Mouse (Mus musculus): Measurements from ENCODE around the gene Glrx3.

Glrx3 gene

DNA sequence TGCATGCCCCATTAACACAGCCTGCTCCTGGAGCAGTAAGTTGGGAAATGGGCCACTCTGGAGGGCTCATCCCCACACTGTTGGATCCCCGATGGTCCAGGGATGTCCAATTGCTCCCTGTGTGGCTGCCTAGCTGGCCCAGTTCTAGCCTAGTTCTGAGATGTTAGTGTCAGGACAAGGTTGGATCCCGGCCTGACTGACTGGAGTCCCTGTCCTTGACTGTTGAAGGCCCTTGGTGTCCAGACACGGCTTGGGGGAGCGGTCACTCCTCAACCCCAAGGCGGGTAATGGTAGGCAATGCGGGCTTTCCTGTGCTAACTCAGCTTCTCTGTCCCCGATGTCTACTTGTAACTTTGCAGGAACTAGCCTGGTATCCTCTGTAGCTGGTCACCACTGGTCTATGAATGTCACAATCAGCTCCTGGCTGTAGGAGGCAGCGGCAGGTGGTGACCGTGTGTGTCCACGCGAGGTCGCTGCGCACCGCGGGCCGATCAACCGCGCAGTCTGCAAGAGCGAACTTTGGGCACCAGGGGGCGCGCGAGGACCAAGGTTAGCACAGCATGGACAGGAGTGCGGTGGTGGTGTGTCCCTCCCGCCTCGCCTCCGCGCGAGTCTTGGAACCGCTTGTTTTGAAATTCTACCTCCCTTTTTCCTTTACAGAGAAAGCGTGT lies 40.7 kb downstream of the Glrx3 start:
- DNase-seq, result peak; percentile 97

DNA sequence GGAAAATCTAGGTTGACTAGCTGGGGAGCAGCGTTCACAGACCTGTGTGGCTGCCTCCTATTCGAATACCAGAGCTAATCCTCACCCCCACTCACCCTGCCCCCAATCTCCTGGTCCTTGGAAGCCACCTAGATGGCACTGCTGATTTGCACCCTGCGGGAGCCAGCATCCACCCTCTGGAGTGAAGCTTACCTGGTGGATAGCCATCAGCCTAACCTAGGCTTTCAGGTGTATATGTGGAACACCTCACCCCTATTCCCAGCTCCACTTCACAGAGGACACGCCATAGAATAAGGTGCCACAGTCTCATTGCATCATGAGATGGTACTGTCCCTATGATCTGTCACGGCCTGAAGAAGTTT lies 41.2 kb downstream of the Glrx3 start:
- DNase-seq, result no peak

DNA sequence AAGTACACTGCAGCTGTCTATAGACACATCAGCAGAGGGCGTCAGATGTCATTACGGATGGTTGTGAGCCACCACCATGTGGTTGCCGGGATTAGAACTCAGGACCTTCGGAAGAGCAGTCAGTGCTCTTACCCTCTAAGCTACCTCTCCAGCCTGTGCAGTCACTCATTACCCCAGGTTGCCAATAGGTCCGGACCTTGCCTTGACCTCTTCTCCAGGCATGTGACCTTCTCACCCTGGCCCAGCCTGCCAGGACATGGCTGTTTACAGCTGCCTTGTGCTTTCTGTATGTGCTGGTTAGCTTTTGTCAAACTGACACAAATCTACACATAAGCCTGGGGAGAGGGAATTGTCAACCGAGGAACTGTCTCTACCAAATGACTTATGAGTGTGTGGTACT lies 43.4 kb downstream of the Glrx3 start:
- DNase-seq, result no peak

DNA sequence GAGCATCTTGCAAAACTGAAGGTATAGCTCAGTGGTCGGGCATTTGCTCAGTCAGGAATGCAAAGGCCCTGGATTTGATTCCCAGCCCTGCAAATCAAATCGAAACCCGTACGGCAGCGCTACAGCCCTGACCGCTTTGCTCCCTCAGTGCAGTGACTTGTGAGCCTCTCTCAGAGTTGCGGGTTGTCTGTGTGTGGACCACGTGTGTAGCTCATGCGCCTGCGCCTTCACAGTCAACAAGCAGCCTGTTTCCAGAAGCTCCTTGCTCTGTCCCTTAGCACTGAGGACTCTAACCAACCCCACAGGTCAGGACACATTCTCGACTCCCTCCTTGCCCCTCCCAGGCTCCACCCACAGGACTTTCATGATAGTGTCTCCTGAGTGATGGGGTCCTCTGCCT lies 46.6 kb downstream of the Glrx3 start:
- no peak for DNase-seq

DNA sequence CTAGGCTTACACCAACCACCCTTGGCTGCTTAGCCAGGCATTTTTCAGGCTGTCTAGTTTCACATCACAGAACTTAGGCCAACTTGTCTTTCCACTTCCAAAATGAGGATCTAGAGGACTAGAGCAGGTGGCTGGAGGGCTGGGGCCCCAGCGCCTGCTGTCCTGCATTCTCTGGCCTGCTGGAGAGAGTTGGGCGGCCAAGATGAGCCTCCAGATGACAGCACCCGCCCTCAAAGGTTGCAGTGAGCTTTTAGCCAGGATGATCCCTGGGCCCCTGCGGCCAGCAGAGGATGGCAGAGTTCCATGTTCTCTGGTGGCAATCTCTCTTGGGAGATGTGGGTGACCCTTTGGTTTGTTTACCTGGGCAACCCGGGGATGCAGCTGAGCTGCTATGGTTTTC lies 51.0 kb downstream of the Glrx3 start:
- no peak for DNase-seq

DNA sequence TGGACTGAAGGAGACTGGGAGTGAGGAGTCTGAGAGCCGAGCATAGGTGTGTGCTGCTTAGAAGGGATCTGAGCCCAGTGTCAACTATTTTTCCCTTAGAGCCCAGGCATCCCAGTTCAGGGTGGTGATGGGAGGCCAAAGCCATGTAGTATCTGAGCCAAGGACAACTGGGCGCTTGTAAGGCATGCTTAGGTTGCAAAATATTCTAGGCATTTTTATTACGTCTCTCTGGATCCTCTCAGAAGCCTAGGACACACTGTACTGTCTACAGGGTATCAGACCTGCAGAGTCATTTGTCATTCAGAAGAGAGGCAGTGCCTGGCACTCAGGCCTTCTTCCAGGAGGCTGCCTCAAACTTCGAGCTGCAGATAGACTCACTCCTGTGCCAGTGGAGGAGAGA lies 53.3 kb downstream of the Glrx3 start:
- no peak for DNase-seq

DNA sequence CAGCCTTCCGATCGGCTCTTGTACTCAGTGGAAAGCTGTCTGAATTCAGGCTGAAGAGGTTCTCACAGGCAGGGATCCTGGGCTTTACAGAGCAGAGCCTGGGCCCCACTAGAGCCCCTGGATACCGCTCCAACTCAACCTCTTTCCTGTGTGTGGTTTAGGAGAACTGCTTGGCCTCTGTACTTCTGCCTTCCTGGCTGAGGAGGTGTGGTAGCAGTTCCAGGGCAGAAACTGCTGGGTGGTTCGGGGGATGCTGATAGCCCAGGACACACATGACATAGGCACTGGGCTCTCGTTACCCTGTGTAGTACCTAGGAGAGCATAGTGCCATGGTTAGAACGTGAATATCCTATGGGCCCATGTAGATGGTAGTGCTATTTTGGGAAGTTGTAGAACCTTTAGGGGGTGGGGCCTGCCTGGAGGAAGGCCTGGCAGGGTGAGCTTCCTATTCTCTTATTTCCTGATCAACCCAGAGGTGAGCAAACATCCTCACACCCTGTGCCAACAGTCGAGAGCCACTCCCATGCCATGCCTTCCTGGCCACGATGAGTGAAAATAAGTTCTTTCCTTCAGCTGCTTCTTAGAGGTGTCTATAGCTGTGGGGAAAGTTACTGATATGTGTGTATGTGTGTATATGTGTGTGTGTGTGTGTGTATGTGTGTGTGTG lies 55.0 kb downstream of the Glrx3 start:
- no peak for DNase-seq

DNA sequence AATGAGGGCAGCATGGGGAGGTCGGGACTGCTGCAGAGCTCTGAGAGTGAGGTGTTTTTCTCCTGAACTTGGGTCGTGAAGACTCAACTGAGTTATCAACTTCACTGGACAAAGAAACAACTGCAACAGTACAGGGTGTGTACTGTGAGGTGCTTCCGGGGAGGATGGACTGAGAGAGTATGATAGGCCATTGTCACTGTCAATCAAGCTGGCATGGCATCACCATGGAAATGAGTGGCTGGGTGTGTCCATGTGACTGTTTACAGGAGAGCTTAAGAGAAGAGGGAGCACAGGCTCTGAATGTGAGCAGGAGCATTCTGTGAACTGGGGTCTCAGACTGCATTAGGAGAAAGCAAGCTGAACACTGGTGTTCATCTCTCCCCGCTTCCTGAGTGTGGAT lies 61.3 kb downstream of the Glrx3 start:
- no peak for DNase-seq

DNA sequence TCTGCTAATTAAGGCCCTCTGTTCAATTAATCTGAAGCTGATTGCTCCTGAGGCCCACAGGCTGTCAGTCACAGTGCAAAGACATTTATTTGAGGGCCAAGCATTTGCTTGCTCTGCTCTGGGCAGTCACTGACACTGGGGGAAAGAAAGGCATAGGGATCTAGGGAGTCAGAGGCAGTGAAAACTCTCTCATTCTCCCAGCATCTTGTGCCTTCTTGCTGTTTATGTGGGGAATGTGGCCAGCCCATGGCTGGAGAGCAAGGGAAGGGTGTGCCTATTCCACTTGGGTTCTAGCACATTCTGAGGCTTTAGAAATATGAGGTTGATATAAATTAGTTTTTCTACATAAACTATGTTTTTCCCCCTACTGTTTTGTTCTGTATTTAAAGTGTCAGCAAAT lies 80.2 kb downstream of the Glrx3 start:
- no peak for DNase-seq

DNA sequence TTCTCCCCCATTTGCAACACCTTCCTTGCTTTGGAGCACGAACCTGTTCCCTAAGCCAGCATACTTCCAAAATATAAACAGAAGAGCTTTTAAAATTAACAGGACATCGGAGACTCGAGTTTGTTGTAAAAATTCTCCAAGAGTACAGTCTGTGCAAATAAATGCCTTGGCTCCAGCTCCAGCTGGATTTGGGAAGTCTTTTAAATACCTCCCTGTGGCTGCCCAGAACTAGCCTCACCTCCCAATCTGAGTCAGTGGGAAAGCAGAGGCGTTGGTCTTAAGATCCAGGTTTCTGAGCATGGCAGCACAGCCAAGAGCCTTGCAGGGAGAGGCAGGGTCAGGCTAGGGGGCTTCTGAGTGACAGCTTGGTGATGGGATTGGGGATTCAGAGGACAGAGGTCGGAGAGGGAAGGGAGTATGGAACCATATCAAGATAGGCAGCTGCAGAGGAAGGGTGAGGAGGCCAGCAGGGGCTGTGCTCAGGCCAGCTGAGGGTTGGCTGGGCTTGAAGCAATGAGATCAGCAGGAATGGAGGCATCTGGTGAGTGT lies 80.7 kb downstream of the Glrx3 start:
- DNase-seq, result no peak
